Mouse (Mus musculus) lung, embryonic 14.5 days (tissue): Measurements from ENCODE around the gene Krt31. TPM values are rescaled to one million over a fixed set of nuclear protein-coding genes. Genes with fewer than 3 reads are reported as not detected.

ENCODE experiments used
- ATAC-seq: fragments of 200-750 bp; cut with Nextera tagmentation; 2 replicates; pipeline ENCODE4 v1.8.0; 2017; ENCODE audit warnings: mild to moderate bottlenecking, moderate TSS enrichment, moderate library complexity; ENCODE audit not compliant: insufficient read depth
- DNase-seq: peaks from one replicate; pipeline ENCODE4 v3.0.0-alpha.2; 2015
- H3K27ac ChIP-seq: fragments of 300-500 bp; sonication (generic); 2 replicates; pipeline ENCODE4 v1.5.1; 2014; ENCODE audit warnings: low read depth, mild to moderate bottlenecking, moderate library complexity
- H3K27me3 ChIP-seq: fragments of 300-500 bp; sonication (generic); 2 replicates; pipeline ENCODE4 v1.6.1; 2014; ENCODE audit warnings: low read length, control low read depth; ENCODE audit not compliant: insufficient read depth
- H3K36me3 ChIP-seq: fragments of 300-500 bp; sonication (generic); 2 replicates; pipeline ENCODE4 v1.6.1; 2014; ENCODE audit warnings: control low read depth; ENCODE audit not compliant: insufficient read depth
- H3K4me1 ChIP-seq: fragments of 300-500 bp; sonication (generic); 2 replicates; pipeline ENCODE4 v1.6.1; 2014; ENCODE audit warnings: antibody characterized with exemption, control low read depth; ENCODE audit not compliant: insufficient read depth
- H3K4me2 ChIP-seq: fragments of 300-500 bp; sonication (generic); 2 replicates; pipeline ENCODE4 v1.6.1; 2014; ENCODE audit warnings: mild to moderate bottlenecking
- H3K4me3 ChIP-seq: fragments of 300-500 bp; sonication (generic); 2 replicates; pipeline ENCODE4 v1.5.1; 2014; ENCODE audit warnings: low read depth, low read length
- H3K9ac ChIP-seq: fragments of 300-500 bp; sonication (generic); 2 replicates; pipeline ENCODE4 v1.6.1; 2014
- H3K9me3 ChIP-seq: fragments of 300-500 bp; sonication (generic); 2 replicates; pipeline ENCODE4 v1.6.1; 2016; ENCODE audit warnings: low read depth, low read length, control low read depth
- CTCF ChIP-seq: IDR thresholded peaks from 2 replicates; pipeline ENCODE4 v1.5.1; 2016; ENCODE audit warnings: antibody characterized with exemption, low read depth
- WGBS: fragments of 180-500 bp; shearing (Covaris S2); extraction: QIAGEN DNeasy Blood & Tissue Kit; methylation state at CpG from one replicate; pipeline ENCODE4 v1.1.7; 2014; 5-methylcytosine and 5-hydroxymethylcytosine counted together
- polyA plus RNA-seq: library from polyadenylated mRNA; unstranded; fragments of >200 nt; fragmentation: Nextera tagmentation; extraction: Ambion mirVana; gene quantifications from 2 replicates; pipeline ENCODE4 v1.2.1, GENCODE M21; 2014

The Krt31 gene
- polyA plus RNA-seq, 1 experiment from 2014 or later: not detected

GRCm38 (mm10) chr11:100021438-100021837 lies 28.9 kb downstream of the Krt31 start:
- Histone ChIP-seq H3K27ac (no peak overlapping the region), H3K4me2 (no peak overlapping the region), H3K27me3 (no peaks in the 10 kb centered on the region), H3K9me3 (no peaks in the 10 kb centered on the region), H3K36me3 (no peaks in the 10 kb centered on the region), H3K4me3 (no peak overlapping the region), H3K9ac (no peak overlapping the region), H3K4me1 (no peaks in the 10 kb centered on the region)
- no peak for ATAC-seq
- no peak for DNase-seq
- 62% methylated on average over 5 of the region's 5 CpGs for WGBS
- no peak for TF ChIP-seq CTCF

- no peak overlapping the region for H3K27ac ChIP-seq
- no peaks in the 10 kb centered on the region for H3K36me3 ChIP-seq
- no peak overlapping the region for H3K4me2 ChIP-seq
- H3K9me3 ChIP-seq: no peaks in the 10 kb centered on the region
- no peak overlapping the region for H3K4me3 ChIP-seq
- ATAC-seq (no peak), DNase-seq (no peak)
- no peaks in the 10 kb centered on the region for H3K4me1 ChIP-seq
- no peaks in the 10 kb centered on the region for H3K27me3 ChIP-seq
- H3K9ac ChIP-seq: no peak overlapping the region
- TF ChIP-seq CTCF: no peak
- 76% methylated on average over 1 of the region's 1 CpGs for WGBS
These were observed 30.9 kb downstream of the Krt31 start for GRCm38 (mm10) chr11:100019466-100019865.

- Histone ChIP-seq H3K4me2 (no peak within 1 kb of the TSS), H3K27ac (no peak within 1 kb of the TSS), H3K9me3 (no peaks in the 10 kb centered on the region), H3K27me3 (no peaks in the 10 kb centered on the region), H3K9ac (no peak within 1 kb of the TSS), H3K4me3 (no peak within 1 kb of the TSS), H3K36me3 (no peaks in the 10 kb centered on the region), H3K4me1 (no peaks in the 10 kb centered on the region)
- DNase-seq: no peak
- TF ChIP-seq CTCF: no peak
- 71% methylated on average over 4 of the region's 4 CpGs for WGBS
- ATAC-seq: no peak
These were observed 34.2 kb downstream of the Krt31 start, which contains the start of gene Krt33a for GRCm38 (mm10) chr11:100016112-100016511. Gene Krt33a, minus strand, starts transcription at chr11:100016212.

GRCm38 (mm10) chr11:100013691-100014171 lies 36.6 kb downstream of the Krt31 start:
- no peaks in the 10 kb centered on the region for H3K36me3 ChIP-seq
- no peaks in the 10 kb centered on the region for H3K27me3 ChIP-seq
- DNase-seq (peak; percentile 70), ATAC-seq (no peak)
- H3K4me1 ChIP-seq: no peaks in the 10 kb centered on the region
- no peak for TF ChIP-seq CTCF
- no peak overlapping the region for H3K9ac ChIP-seq
- no peak overlapping the region for H3K27ac ChIP-seq
- WGBS: 43% methylated on average over 4 of the region's 4 CpGs
- H3K9me3 ChIP-seq: no peaks in the 10 kb centered on the region
- H3K4me3 ChIP-seq: no peak overlapping the region
- H3K4me2 ChIP-seq: no peak overlapping the region

GRCm38 (mm10) chr11:100010682-100011081 lies 39.7 kb downstream of the Krt31 start:
- Histone ChIP-seq H3K27ac (no peak overlapping the region), H3K4me3 (no peak overlapping the region), H3K9ac (no peak overlapping the region), H3K4me1 (no peaks in the 10 kb centered on the region), H3K9me3 (no peaks in the 10 kb centered on the region), H3K27me3 (no peaks in the 10 kb centered on the region), H3K36me3 (no peaks in the 10 kb centered on the region), H3K4me2 (no peak overlapping the region)
- TF ChIP-seq CTCF: no peak
- DNase-seq (no peak), ATAC-seq (no peak)
- 72% methylated on average over 5 of the region's 5 CpGs for WGBS

- Histone ChIP-seq H3K9me3 (no peaks in the 10 kb centered on the region), H3K4me3 (no peak overlapping the region), H3K36me3 (no peaks in the 10 kb centered on the region), H3K27ac (no peak overlapping the region), H3K4me2 (no peak overlapping the region), H3K9ac (no peak overlapping the region), H3K27me3 (no peaks in the 10 kb centered on the region), H3K4me1 (no peaks in the 10 kb centered on the region)
- ATAC-seq (no peak), DNase-seq (no peak)
- 81% methylated on average over 5 of the region's 5 CpGs for WGBS
- no peak for TF ChIP-seq CTCF
These were observed 42.0 kb downstream of the Krt31 start for GRCm38 (mm10) chr11:100008336-100008735.

- Histone ChIP-seq H3K4me3 (no peak overlapping the region), H3K9me3 (no peaks in the 10 kb centered on the region), H3K4me2 (no peak overlapping the region), H3K36me3 (no peaks in the 10 kb centered on the region), H3K27me3 (no peaks in the 10 kb centered on the region), H3K27ac (no peak overlapping the region), H3K4me1 (no peaks in the 10 kb centered on the region), H3K9ac (no peak overlapping the region)
- WGBS: 54% methylated on average over 3 of the region's 3 CpGs
- peak; percentile 56 for TF ChIP-seq CTCF
- no peak for ATAC-seq
- DNase-seq: no peak
These were observed 43.7 kb downstream of the Krt31 start for GRCm38 (mm10) chr11:100006624-100007023.

- no peaks in the 10 kb centered on the region for H3K4me1 ChIP-seq
- WGBS: 58% methylated on average over 8 of the region's 8 CpGs
These were observed 44.4 kb downstream of the Krt31 start for GRCm38 (mm10) chr11:100005905-100006304.

More at GRCm38 (mm10) chr11:100005905-100006304, 44.4 kb downstream of the Krt31 start:
- H3K27ac ChIP-seq: 0 out of 2 replicates have a peak overlapping the region, but pooled peaks have one; percentile 42
- H3K4me2 ChIP-seq: no peak overlapping the region
- ATAC-seq (peak; percentile 35; the same call in 1 of the 2 replicates), DNase-seq (peak; percentile 57)
- H3K9me3 ChIP-seq: no peaks in the 10 kb centered on the region
- no peak for TF ChIP-seq CTCF
- no peak overlapping the region for H3K4me3 ChIP-seq
- no peaks in the 10 kb centered on the region for H3K36me3 ChIP-seq
- H3K27me3 ChIP-seq: no peaks in the 10 kb centered on the region
- no peak overlapping the region for H3K9ac ChIP-seq
